Mouse (Mus musculus) stomach, embryonic 14.5 days (tissue): ENCODE measurements around the gene Slc2a5. TPM values are rescaled to one million over a fixed set of nuclear protein-coding genes. Genes with fewer than 3 reads are reported as not detected.

Source experiments
- ATAC-seq: fragments of 200-750 bp; cut with Nextera tagmentation; 2 replicates; pipeline ENCODE4 v1.8.0; 2017; ENCODE audit warnings: low read depth, moderate TSS enrichment; ENCODE audit not compliant: insufficient number of reproducible peaks, insufficient read depth, low FRiP score
- H3K27ac ChIP-seq: fragments of 300-500 bp; sonication (generic); 2 replicates; pipeline ENCODE4 v1.5.1; 2014; ENCODE audit warnings: mild to moderate bottlenecking, low read length, moderate library complexity, mixed read lengths
- H3K27me3 ChIP-seq: fragments of 300-500 bp; sonication (generic); 2 replicates; pipeline ENCODE4 v1.6.1; 2014; ENCODE audit warnings: low read length, control low read depth, mixed read lengths; ENCODE audit not compliant: control insufficient read depth, insufficient read depth
- H3K36me3 ChIP-seq: fragments of 300-500 bp; sonication (generic); 2 replicates; pipeline ENCODE4 v1.6.1; 2014; ENCODE audit warnings: mild to moderate bottlenecking, control low read depth, low read length, moderate library complexity, mixed read lengths; ENCODE audit not compliant: control insufficient read depth, insufficient read depth
- H3K4me1 ChIP-seq: fragments of 300-500 bp; sonication (generic); 2 replicates; pipeline ENCODE4 v1.6.1; 2014; ENCODE audit warnings: low read length, control low read depth, mixed read lengths; ENCODE audit not compliant: control insufficient read depth, insufficient read depth
- H3K4me2 ChIP-seq: fragments of 300-500 bp; sonication (generic); replicated peaks from 2 replicates; pipeline ENCODE4 v1.6.1; 2014; ENCODE audit warnings: low read depth, low read length, control low read depth
- H3K4me3 ChIP-seq: fragments of 300-500 bp; sonication (generic); 2 replicates; pipeline ENCODE4 v1.5.1; 2014; ENCODE audit warnings: low read depth, low read length, control low read depth
- H3K9ac ChIP-seq: fragments of 300-500 bp; sonication (generic); replicated peaks from 2 replicates; pipeline ENCODE4 v1.6.1; 2014; ENCODE audit warnings: low read depth, mild to moderate bottlenecking, control low read depth, low read length, moderate library complexity, mixed read lengths
- H3K9me3 ChIP-seq: fragments of 300-500 bp; sonication (generic); 2 replicates; pipeline ENCODE4 v1.6.1; 2016; ENCODE audit warnings: low read depth, low read length, control low read depth; ENCODE audit not compliant: control insufficient read depth
- WGBS: fragments of 180-500 bp; shearing (Covaris S2); extraction: QIAGEN DNeasy Blood & Tissue Kit; methylation state at CpG from one replicate; pipeline ENCODE4 v1.1.7; 2014; 5-methylcytosine and 5-hydroxymethylcytosine counted together
- polyA plus RNA-seq: library from polyadenylated mRNA; unstranded; fragments of >200 nt; fragmentation: Nextera tagmentation; extraction: Ambion mirVana; gene quantifications from 2 replicates; pipeline ENCODE4 v1.2.1, GENCODE M21; 2014

The Slc2a5 gene
- polyA plus RNA-seq, 1 experiment from 2014 or later = 1.1 TPM

DNA sequence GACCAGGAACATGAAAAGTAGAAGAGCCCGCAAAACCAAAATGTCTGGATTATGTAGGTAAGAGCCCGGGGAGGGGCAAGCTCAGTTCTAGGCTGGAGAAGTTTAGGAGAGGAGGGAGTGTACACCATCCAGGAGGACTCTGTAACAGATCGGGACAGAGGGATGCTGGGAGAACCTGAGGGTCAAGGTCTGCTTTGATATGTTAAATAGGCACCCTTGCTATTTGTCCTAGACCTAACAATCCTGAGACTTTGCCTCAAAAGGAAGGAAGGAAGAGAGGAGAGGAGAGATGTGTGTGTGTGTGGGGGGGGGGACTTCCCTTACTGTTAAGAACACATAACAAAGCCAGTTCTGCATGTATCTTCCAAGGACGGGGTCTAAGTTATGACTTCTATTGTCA is 36.2 kb downstream of the Slc2a5 start:
- no peaks in the 10 kb centered on the region for H3K4me1 ChIP-seq
- H3K4me3 ChIP-seq = no peak overlapping the region
- no peaks in the 10 kb centered on the region for H3K9me3 ChIP-seq
- no peak overlapping the region for H3K27ac ChIP-seq
- no peak for ATAC-seq
- no peak overlapping the region for H3K9ac ChIP-seq
- H3K4me2 ChIP-seq = no peak overlapping the region
- WGBS = 85% methylated on average over 4 of the region's 4 CpGs
- no peaks in the 10 kb centered on the region for H3K36me3 ChIP-seq
- no peaks in the 10 kb centered on the region for H3K27me3 ChIP-seq

DNA sequence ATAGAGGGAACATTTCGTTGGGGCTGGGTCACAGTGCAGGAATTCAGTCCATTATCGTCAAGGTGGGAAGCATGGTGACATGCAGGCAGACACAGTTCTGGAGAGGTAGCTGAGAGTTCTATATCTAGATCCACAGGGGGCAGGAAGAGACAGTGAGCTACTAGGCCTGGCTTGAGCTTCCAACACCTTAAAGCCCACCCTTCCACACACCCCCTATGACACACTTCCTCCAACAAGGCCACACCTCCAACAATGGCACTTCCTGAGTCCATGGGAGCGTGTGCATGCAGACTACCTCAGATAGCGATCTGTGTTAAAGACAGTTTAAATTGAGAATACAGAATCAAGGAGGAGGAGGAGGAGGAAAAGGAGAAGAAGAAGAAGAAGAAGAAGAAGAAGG is 36.6 kb downstream of the Slc2a5 start:
- 84% methylated on average over 4 of the region's 4 CpGs for WGBS
- Histone ChIP-seq H3K4me1 (no peaks in the 10 kb centered on the region), H3K4me2 (no peak overlapping the region), H3K9ac (no peak overlapping the region), H3K27ac (no peak overlapping the region), H3K27me3 (no peaks in the 10 kb centered on the region), H3K4me3 (no peak overlapping the region), H3K9me3 (no peaks in the 10 kb centered on the region), H3K36me3 (no peaks in the 10 kb centered on the region)
- ATAC-seq = no peak

DNA sequence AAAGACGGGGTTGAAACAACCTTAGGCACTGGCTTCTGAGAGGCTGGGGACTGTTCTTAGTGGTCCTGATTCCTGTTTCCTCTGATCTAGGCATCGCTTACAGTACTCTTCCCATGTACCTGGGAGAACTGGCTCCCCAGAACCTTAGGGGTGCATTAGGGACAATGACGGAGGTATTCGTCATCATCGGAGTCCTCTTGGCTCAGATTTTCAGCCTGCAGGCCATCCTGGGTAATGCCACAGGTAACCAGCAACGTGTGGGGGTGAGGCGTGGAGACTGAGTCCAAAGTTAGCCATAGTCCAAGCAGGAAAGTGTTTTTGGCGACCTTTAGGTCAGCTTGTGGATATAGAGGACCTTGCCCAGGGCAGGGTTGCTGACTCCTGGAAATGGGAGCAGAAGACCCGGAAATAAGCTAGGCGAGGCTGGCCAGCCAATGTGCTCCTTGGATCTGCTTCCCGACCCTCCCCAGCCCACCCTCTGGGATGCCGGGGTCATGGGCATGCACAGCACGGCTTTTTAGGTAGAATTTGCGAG is 38.3 kb downstream of the Slc2a5 start:
- H3K4me2 ChIP-seq = no peak overlapping the region
- no peaks in the 10 kb centered on the region for H3K36me3 ChIP-seq
- no peaks in the 10 kb centered on the region for H3K27me3 ChIP-seq
- no peak overlapping the region for H3K4me3 ChIP-seq
- 69% methylated on average over 14 of the region's 14 CpGs for WGBS
- no peak overlapping the region for H3K27ac ChIP-seq
- H3K4me1 ChIP-seq = no peaks in the 10 kb centered on the region
- no peak overlapping the region for H3K9ac ChIP-seq
- ATAC-seq = no peak
- H3K9me3 ChIP-seq = no peaks in the 10 kb centered on the region

DNA sequence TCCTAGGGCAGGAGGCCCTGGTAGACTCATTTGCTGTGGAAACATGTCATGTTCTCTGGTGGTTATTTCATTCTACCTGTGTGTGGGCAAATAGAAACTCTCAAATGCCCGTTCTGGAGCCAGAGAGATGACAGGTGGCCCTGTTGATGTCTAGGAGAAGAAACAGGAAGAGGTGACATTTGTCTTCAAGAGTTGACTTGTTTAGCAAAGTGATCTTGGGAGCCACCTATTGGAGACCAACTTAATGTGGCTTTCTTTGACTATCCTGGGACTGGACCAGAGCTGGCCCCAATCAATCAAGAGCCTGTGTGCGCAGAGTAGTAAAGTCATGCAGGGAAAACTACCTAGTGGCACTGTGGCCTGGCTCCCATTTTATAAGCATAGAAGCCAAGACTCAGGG is 40.4 kb downstream of the Slc2a5 start:
- no peaks in the 10 kb centered on the region for H3K4me1 ChIP-seq
- WGBS = 66% methylated on average over 2 of the region's 2 CpGs
- H3K9ac ChIP-seq = no peak overlapping the region
- H3K27me3 ChIP-seq = no peaks in the 10 kb centered on the region
- no peak for ATAC-seq
- no peak overlapping the region for H3K4me2 ChIP-seq
- H3K9me3 ChIP-seq = no peaks in the 10 kb centered on the region; the same call in 1 of the 2 replicates
- H3K4me3 ChIP-seq = no peak overlapping the region
- no peaks in the 10 kb centered on the region for H3K36me3 ChIP-seq
- no peak overlapping the region for H3K27ac ChIP-seq

DNA sequence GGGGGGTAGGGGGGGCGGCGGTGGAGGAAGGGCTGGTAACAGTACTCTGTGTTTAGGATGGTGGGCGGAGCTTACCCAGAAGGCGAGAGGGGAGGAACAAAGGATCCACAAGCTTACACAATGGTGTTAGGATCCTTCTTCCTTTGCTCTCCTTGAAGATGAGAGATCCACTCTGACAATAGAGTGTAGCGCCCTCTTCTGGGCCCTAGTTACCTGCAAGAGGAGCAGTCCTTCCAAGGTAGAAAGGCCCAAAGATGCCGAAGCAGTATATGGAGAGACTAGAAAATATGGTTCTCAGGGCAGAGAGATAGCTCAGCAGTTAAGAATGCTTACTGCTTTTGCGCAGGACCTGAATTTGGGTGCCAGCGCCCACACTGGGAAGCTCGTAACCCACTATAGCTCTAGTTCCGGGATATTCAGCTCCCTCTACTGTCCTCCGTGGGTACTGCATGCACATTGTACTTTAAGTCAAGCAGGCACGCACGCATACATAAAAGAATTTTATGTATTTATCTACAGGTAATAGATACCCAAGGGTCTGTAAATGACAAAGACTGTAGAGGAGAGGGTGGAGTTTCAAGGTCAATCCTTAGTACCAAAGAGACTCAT is 43.6 kb downstream of the Slc2a5 start:
- no peaks in the 10 kb centered on the region for H3K27me3 ChIP-seq
- ATAC-seq = no peak
- H3K36me3 ChIP-seq = no peaks in the 10 kb centered on the region
- WGBS = 71% methylated on average over 13 of the region's 13 CpGs
- no peak overlapping the region for H3K27ac ChIP-seq
- no peaks in the 10 kb centered on the region for H3K4me1 ChIP-seq
- no peak overlapping the region for H3K9ac ChIP-seq
- no peaks in the 10 kb centered on the region; the same call in 1 of the 2 replicates for H3K9me3 ChIP-seq
- no peak overlapping the region for H3K4me2 ChIP-seq
- H3K4me3 ChIP-seq = no peak overlapping the region

DNA sequence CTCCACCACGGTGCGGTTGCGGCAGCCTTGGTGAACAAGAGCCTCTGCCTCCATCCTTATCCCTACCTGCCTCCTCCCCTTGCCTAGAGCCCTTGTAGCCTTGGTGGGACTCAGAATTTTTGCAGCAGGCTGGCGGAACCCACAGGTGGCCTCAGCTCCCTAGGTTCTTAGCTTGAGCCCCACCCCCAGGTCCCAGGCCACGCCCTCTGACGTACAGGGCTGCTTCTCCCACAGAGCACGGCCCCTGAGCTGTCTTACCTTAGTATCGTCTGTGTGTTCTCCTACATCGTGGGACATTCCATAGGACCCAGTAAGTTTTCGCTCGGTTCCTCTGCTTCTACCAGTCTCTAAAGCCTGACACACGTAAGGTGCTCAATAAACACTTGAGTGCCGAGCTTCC is 45.8 kb downstream of the Slc2a5 start:
- ATAC-seq = no peak
- Histone ChIP-seq H3K4me2 (no peak overlapping the region), H3K27ac (no peak overlapping the region), H3K36me3 (no peaks in the 10 kb centered on the region), H3K9ac (no peak overlapping the region), H3K4me1 (no peaks in the 10 kb centered on the region), H3K27me3 (no peaks in the 10 kb centered on the region), H3K9me3 (no peaks in the 10 kb centered on the region; the same call in 1 of the 2 replicates), H3K4me3 (no peak overlapping the region)
- WGBS = 32% methylated on average over 13 of the region's 13 CpGs

DNA sequence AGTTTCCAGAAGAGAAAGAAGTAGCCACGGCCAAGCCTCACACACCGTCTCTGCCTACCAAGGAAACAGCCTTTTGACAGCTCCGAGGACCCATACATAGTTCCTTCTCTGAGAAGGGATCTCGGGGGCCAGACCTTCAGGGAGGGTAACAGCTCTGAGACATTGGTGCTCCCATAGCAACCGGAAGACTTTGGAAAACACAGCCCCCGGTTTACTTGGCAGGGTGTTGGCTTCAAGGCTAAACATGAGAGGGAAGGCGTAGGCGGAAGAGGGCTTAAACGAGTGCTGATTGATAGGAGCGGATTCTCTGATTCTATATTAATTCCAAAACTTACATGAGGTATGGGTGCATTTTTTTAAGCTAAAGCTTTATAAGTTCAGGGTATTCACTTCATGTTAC is 49.3 kb downstream of the Slc2a5 start:
- 71% methylated on average over 10 of the region's 10 CpGs for WGBS
- ATAC-seq = no peak

DNA sequence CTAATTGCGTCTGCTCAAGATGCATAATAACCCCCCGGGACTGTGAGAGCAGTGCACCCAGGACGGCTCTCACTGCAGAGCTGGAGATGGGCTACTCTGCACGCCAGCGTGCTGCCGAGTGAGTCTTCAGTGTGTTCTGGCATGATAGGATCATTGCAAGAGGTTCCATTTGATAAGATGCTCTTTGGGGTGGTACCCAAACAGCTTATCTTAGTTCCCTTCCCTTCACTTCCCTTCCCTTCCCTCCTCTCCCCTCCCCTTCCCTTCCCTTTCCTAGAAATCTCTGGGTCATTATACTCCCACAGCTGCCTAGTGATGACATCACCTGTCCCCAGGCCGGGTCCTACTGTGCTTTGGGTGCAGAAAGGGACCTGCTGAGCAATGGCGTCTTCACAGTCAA is 53.0 kb downstream of the Slc2a5 start:
- H3K36me3 ChIP-seq = no peaks in the 10 kb centered on the region
- WGBS = 80% methylated on average over 8 of the region's 8 CpGs
- no peak overlapping the region for H3K27ac ChIP-seq
- H3K27me3 ChIP-seq = no peaks in the 10 kb centered on the region
- no peak overlapping the region for H3K4me2 ChIP-seq
- H3K9ac ChIP-seq = no peak overlapping the region
- no peaks in the 10 kb centered on the region for H3K4me1 ChIP-seq
- no peak overlapping the region for H3K4me3 ChIP-seq
- H3K9me3 ChIP-seq = no peaks in the 10 kb centered on the region
- ATAC-seq = no peak

More for the DNA sequence above, 49.3 kb downstream of the Slc2a5 start:
- H3K4me1 ChIP-seq = no peaks in the 10 kb centered on the region
- no peaks in the 10 kb centered on the region for H3K9me3 ChIP-seq
- H3K9ac ChIP-seq = no peak overlapping the region
- H3K27ac ChIP-seq = no peak overlapping the region
- no peaks in the 10 kb centered on the region for H3K27me3 ChIP-seq
- no peak overlapping the region for H3K4me2 ChIP-seq
- H3K36me3 ChIP-seq = no peaks in the 10 kb centered on the region
- no peak overlapping the region for H3K4me3 ChIP-seq

DNA sequence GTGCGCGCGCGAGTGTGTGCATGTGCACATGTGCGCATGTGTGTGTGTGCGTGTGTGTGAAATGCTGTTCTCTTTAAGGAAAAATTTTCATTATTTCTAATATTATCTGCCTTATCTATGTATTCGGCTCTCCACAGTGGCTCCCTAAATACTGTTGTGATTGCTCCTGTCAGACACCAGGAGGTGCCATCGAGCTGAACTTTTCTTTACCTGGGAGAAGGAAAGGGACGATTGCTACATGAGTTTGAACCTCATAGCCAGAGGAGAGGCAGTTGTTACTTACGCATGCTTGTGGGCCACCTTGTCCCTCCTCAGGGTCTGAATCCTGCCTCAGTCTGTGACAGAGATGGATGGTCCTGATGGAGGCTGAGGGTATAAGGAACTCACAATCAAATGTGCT is 54.2 kb downstream of the Slc2a5 start:
- H3K4me2 ChIP-seq = no peak overlapping the region
- H3K9ac ChIP-seq = no peak overlapping the region
- WGBS = 60% methylated on average over 10 of the region's 10 CpGs
- no peak for ATAC-seq
- no peaks in the 10 kb centered on the region for H3K4me1 ChIP-seq
- H3K27ac ChIP-seq = no peak overlapping the region
- H3K36me3 ChIP-seq = no peaks in the 10 kb centered on the region
- H3K27me3 ChIP-seq = no peaks in the 10 kb centered on the region
- H3K9me3 ChIP-seq = no peaks in the 10 kb centered on the region
- H3K4me3 ChIP-seq = no peak overlapping the region
